Mouse (Mus musculus) kidney, adult 18-20 months (tissue): ENCODE measurements at regions not wholly inside any gene's neighbourhood (a gene's known extent, or its start where the extent isn't known, plus 50 kb on each side); places are given as distances from the start of the nearest gene placed in this dataset.
A peak's percentile ranks its signal among the peaks of the same experiment; 100 is the strongest.
"Not testable (repeated sequence)": the region's sequence is repeated elsewhere in the genome, so short reads cannot be mapped to it uniquely, and the experiment has no call there.

Experiments
- DNase-seq: peaks from one replicate; pipeline ENCODE4 v3.0.0; 2021

DNA sequence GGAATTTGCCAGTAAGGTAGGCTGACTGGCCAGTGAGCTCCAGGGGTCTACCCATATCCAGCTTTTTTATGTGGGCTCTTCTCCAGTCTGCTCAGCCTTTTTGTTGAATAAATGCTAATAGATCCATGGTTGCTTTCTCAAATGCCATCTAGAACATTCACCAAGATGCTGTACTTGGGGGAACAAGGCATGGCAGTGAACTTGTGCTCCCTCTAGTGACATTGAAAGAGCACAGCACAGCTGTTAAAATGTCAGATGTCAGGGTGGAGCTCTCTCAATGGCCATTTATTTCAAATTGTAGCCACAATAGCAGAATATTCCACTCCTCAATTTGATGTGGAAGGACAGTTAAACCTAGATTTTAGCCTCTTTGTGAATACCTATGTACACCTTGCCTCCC, 86.3 kb downstream of the Kcnk1 start:
- DNase-seq = no peak

DNA sequence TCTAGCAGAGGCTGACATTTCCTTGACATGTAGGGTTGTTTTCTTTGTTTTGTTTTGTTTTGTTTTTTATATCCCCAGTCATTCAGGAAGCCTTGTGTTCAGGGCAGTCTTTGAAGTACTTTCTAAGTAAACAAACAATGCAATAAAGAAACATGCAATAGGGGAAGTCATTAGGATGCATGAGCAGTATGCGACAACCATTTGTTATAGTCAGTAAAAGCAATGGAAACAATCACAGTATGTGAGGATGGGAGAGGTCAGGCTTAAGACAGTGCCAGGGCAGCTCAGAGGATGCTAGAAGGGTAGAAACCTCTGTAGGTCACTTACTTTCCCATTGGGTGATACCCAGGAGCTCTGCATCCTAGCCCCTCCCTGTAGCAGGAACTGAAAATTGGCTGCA, 87.9 kb downstream of the Kcnk1 start:
- no peak for DNase-seq

- no peak for DNase-seq
Observed at GRCm38 (mm10) chr8:126090772-126091171, 95.8 kb downstream of the Kcnk1 start.

DNA sequence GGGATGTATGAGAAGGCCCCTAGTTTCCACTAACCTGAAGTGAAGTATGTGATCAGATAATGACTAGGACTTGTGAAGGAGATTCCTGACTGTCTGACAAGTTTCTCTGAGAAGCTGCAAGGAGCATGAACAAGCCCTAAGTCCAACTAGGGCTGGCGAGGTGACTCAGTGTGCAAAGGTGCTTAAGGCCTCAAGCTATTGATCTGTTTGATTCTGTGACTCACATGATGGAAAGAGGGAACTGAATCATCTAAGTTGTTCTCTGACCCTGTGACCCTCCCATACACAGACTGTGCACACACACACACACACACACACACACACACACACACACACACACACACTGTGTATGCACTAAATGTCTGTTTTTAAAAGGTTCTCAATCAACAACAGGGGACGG, 99.0 kb downstream of the Kcnk1 start:
- DNase-seq = no peak

DNA sequence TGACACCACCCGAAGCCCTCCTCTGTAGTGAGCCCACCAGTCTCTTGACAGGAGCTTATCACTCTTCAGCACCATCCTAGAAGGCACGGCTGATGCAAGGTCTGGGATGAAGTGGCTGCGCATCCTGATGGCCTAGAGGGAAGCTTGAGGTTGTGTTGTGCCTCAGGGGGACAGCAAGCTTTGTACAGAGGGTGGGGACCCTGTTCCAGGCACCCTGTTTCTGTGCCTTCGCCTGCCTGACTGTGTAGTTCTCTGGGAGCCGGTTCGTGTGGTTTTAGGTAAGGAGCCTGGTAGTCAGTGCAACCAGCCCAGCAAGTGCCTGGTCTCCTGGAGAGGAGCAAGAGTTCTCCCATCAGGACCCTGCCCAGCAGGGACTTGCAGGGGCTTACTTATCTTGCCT, 101.1 kb downstream of the Kcnk1 start:
- no peak for DNase-seq

DNA sequence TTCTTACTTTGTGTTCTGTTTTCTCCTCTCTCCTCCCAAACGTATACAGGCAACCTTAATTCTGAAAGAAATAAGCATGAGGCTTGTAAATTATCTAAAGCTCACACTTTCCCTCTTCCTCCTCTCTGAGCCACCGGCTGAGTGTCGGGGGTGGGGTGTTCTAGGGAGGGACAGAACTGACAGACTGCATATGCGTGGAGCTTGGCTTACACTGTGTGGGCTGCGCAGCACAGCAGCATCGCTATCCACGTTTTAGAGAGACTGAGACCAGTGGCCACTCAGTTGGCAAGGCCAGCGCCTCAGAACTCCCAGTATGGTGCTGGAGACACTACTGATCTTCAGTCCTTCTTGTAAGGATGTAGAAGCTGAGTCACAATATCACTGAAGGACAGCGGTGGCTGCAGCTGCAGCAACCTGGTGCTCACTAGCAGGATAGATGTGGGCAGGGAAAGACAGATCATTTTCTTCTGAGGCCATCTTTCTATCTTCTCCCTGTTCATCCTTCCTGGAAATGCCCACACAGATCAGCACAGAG, 101.7 kb downstream of the Kcnk1 start:
- no peak for DNase-seq

- DNase-seq = peak; percentile 33
Observed at GRCm38 (mm10) chr8:126098886-126099285, 103.9 kb downstream of the Kcnk1 start.

- no peak for DNase-seq
Observed at GRCm38 (mm10) chr8:126099889-126100288, 104.9 kb downstream of the Kcnk1 start.

- DNase-seq = no peak
Observed at GRCm38 (mm10) chr8:126105043-126105442, 110.1 kb downstream of the Kcnk1 start.

DNA sequence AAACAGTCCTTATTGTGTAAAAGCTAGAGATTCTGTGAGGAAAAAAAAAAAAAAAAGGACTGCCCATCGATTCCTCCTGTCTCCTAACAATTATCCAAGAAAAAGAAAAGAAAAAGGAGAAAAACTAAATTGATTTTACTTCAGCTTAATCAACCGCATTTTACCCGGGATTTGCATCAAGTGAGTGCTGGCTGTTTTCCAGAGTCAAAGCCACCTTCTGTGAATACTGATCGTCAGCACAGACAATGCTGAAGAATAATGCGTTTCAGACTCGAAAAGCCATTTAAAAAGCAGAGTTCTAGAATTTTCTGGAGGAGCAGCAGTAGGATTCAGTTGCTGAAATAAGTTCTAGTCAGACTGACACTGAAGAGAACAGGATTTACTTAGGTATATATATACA, 131.1 kb downstream of the Kcnk1 start:
- DNase-seq = no peak

GRCm38 (mm10) chr8:126132076-126132475, 137.1 kb downstream of the Kcnk1 start:
- DNase-seq = peak; percentile 32

GRCm38 (mm10) chr8:126132918-126133317, 137.9 kb downstream of the Kcnk1 start:
- not testable (repeated sequence) for DNase-seq

DNA sequence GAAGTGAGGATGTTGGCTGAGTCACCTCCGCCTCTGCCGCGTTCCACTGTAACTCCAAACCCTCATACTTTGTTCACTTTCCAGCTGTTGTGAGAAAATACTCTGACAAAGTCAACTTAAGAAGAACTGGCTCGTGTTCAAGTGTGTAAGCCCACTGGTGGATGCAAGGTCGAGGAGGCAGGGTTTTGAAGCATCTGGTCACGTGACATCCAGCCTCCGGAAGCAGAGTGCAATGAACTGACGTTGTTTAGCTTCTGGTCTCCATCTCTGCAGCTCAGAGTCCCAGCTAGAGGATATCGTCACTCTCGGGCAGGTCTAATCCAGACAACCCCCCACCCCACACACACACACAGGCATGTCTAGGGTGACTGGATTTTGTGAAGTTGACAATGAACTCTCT, 140.1 kb downstream of the Kcnk1 start:
- DNase-seq = no peak

DNA sequence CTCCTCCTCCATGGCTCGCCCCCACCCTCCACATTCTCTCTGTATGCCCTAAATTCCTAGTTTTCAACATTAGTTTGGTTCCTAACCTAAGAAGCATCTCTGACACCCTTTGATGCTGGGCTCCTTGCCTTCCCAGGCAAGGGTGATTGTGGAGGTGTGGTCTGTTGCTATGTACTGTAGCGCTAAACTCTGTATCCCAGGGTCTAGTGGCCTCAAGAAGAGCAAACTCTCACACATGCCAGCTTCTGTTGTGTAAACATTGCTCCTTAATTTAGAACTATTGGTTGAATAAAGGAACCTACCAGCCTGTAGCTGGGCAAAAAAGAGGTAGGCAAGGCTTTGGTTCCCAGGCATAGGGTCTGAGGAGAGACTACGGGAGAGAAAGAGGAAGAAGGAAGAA, 140.6 kb downstream of the Kcnk1 start:
- no peak for DNase-seq

DNA sequence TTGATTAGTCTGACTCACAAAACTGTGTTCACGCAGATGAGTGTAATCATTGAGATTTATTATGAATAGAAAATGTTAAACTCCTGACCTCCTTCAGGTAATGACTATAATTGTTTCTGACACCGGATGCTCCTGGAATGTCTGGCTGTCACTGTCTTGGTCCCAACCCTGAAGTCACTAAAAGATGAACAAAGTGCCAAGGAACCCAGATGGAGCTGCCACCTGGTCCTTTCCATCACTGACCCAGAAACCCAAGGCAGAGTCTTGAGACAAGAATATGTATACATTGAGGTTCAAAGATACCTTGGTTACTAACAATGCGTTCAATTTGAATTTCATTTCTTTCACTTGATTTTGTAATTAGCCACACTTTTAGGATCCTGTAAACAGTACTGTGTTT, 142.0 kb downstream of the Kcnk1 start:
- DNase-seq = no peak

DNA sequence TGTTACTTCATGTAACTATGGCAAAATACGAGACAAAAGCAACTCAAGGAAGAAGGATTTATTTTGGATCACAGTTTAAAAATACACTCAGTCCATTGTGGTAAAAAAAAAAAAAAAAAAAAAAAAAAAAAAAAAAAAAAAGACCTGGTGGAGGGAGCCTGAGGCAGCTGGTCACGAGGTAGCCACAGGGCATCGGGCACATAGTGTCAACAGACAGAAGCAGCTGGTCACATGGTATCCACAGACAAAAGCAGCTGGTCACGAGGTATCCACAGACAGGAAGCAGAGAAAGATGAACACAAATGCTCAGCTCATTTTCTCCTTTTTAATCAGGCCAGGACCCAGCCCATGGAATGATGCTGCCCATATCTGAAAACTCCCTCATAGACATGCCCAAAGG, 142.5 kb downstream of the Kcnk1 start:
- no peak for DNase-seq

DNA sequence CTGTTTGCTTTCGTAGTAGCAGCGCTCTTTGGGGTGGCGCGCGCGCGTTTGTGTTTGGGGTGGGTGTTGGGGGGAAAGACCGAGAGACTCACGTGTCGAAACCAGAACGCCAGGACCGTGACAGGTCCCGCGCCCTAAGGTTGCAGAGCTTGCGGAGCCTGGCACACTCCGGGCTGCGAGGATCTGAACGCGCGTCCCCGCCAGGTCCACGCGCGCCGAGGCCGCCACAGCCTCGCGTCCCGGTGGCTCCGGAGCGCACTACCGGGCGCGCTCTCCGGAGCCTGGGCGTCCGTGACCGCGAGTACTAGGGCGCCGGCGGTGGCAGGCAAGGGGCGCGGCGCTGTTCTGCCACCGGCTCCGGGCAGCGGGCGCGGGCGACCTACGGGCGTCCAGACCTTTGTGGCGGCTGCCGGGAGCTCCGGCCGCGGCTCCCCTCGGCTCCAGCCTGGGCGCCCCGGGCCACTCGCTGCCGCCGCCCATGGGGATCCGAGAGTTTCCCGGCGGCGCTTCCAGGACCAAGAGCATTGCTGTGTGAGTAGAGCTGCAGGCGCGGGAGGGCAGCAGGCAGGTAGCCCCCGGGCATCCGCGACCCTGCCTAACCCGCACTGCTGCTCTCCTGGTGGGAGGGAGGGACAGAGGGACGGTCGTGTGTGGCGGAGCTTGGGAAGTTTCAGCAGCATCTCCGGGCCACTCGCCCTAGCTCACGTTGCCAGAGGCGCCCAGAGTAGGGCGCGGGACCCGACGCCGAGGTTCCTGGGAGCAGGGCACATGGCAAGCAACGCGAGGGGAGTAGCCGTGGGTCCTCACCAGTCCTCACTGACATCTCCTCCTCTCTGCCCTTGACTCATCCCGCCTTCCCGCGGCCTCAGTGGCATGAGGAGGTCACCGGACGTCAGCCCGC, 143.9 kb downstream of the Kcnk1 start:
- peak; percentile 35 for DNase-seq

DNA sequence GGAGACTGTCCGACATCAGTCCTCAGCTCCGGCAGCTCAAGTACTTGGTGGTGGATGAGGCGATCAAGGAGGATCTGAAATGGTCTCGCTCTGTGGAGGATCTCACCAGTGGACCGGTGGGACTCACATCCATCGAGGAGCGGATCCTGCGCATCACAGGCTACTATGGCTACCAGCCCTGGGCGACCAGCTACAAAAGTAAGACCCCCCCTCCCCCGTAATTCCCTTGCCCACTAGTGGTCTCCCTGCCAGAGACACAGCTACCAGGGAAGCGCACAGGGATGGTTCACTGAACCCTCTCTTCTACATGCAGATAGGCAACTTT, 144.5 kb downstream of the Kcnk1 start:
- DNase-seq = no peak

DNA sequence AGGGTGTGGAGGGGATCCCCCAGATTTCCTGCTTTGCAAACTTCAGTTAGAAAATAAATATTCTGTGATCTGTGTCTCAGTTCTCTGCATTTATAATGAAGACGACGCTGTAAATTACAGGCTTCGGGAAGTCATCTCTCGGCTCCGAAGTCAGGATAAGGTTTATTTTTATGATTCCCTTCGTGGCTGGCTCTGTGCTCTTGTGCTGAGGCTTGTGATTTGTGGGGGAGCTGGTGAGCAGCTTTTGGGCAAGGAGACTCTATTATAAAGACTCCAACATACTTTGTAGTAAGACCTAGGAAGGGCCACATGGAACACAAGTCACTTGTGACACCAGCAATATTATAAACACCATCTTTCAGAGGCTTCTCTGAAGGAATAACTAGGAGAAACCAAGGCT, 146.0 kb downstream of the Kcnk1 start:
- DNase-seq = no peak

DNA sequence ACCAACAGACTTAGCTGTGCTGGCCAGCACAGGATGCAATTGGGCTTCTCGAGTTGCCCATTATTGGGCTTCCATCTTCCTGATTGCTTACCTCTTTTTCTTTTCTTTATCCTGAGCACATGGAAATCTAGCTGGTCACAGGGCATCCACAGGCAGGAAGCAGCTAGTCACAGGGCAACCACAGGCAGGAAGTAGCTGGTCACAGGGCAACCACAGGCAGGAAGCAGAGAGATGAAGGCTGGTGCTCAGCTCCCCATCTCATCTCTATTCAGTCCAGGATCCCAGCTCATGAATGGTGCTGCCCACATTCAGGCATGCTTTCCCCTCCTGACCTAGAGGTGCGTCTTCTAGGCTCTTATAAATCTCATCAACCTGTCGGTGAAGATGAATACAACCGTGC, 146.8 kb upstream of the Slc35f3 start:
- no peak for DNase-seq

DNA sequence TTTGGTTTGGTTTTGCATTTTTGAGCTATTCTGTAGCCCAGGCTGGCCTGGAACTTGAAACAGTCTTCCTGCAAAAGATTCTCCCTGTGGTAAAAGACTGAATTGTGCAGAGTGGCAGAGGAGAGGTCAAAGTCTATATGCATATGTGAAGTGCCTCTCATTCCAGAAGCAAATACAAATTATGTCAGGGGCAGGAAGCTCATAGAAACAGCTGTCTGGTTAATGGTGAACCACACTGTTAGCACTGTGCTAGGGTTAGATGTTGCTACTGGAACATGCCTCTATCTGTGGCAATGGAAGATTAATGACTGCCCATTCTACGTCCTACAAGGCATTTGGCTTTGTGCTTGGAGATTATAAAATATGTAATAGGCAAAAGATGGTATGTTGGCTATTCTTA, 144.4 kb upstream of the Slc35f3 start:
- no peak for DNase-seq

DNA sequence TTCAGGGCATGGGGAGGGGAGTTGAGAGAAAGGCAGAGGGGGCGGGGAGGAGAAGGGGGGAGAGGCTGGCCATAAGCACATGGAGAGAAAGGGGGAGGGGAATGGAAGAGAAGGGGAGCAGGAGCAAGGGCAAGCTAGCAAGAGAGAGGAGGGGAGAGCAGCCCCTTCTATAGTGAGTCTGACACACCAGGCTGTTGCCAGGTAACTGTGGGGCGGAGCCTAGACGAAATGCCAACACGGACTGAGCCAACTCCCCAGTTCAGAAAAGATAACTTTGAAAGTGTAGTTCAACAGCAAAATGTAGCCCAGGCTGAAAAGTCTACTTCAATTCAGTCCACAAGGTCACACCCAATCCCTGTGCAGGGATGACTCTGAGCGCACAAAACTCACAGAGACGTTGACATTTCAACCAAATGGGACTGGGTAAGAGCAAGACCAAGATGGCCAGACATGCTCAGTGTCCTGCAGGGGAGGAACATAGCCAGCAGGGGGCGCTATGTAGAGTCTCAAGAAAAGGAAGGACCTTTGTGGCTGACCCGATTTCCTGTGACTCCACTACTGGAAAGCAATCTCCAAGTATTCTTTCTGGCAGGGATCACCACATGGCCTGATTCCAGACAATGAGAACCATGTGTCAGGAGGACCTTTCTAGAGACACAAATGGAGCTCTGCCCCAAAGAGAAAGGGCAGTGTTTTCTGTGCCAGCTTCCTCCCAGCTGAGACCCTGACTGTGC, 140.7 kb upstream of the Slc35f3 start:
- DNase-seq = peak; percentile 32

- no peak for DNase-seq
Observed at GRCm38 (mm10) chr8:126159485-126159884, 138.9 kb upstream of the Slc35f3 start.

GRCm38 (mm10) chr8:126160356-126160975, 137.9 kb upstream of the Slc35f3 start:
- no peak for DNase-seq
